Mouse (Mus musculus): Measurements from ENCODE around the gene Gm20897. TPM values are rescaled to one million over a fixed set of nuclear protein-coding genes. Genes with fewer than 3 reads are reported as not detected.
"Not testable (repeated sequence)": the region's sequence is repeated elsewhere in the genome, so short reads cannot be mapped to it uniquely, and the experiment has no call there.

Gene Gm20897
- polyA plus RNA-seq (2016; fragmentation: Nextera tagmentation; extraction: Ambion mirVana) = not detected in 2 replicates

- not testable (repeated sequence) for H3K4me3 ChIP-seq (replicated peaks); H3K36me3 ChIP-seq
- WGBS = 78% methylated on average over 6 of the region's 6 CpGs
Measured at GRCm38 (mm10) chrY:38502138-38502537, at the start of gene Gm20897. TSS of gene Gm20897 (minus strand) at chrY:38502238.

More at GRCm38 (mm10) chrY:38502138-38502537, at the start of gene Gm20897:
- not testable (repeated sequence) for H3K4me1 ChIP-seq (replicated peaks); ATAC-seq (ENCODE audit: insufficient number of reproducible peaks, insufficient read depth, low FRiP score, low TSS enrichment, low read depth); H3K9me3 ChIP-seq; H3K27me3 ChIP-seq; H3K9ac ChIP-seq (replicated peaks); H3K27ac ChIP-seq; H3K4me2 ChIP-seq

Other genes starting within 250 kb of the Gm20897 start
- gene Gm21732, start 73.5 kb upstream of the Gm20897 start, polyA plus RNA-seq (2016; fragmentation: Nextera tagmentation; extraction: Ambion mirVana) = not detected in 2 replicates

All from limb, embryonic 12.5 days (tissue).